Mouse (Mus musculus): ENCODE measurements around the gene Vmn1r173. TPM values are rescaled to one million over a fixed set of nuclear protein-coding genes. Genes with fewer than 3 reads are reported as not detected.
"Not testable (repeated sequence)": the region's sequence is repeated elsewhere in the genome, so short reads cannot be mapped to it uniquely, and the experiment has no call there.

Vmn1r173 gene
- total RNA-seq (2021): not detected
- long read RNA-seq, experiment 1: 0 reads
- long read RNA-seq, experiment 2: 0 reads

DNA sequence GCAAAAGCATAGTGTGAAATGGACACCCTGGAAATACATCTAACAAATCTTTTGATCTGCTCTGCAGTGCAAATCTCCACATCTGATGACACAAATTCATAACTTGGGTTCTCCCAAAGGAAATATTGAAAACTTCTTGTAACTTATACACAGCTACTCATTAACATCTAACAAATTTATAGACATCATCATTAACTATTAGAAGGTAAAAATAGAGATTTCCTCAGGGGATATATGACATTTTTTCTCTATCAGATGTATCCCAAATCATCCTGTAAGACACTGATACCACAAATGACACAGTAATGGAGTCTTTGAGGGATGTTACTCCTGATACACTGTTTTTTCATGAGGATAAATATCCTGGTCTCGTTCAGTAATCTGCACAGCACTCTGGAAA is at the start of gene Vmn1r173:
TSS of gene Vmn1r173 (plus strand) at position 301 of the 400 bp plus-strand sequence.
- intact Hi-C loops (cut with DNase I); DNase-seq: not testable (repeated sequence)

DNA sequence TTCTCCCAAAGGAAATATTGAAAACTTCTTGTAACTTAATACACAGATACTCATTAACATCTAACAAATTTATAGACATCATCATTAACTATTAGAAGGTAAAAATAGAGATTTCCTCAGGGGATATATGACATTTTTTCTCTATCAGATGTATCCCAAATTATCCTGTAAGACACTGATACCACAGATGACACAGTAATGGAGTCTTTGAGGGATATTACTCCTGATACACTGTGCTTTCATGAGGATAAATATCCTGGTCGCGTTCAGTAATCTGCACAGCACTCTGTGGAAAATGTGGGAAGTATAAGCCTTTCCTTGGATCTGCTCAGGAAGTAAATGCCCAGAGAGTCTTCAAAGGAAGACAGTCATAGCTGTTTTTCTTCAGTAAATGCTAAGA is 42.5 kb upstream of the Vmn1r173 start, which contains the start of gene Vmn1r172:
TSS of gene Vmn1r172 (plus strand) at position 301 of the 400 bp plus-strand sequence.
- intact Hi-C loops (cut with DNase I): no loop called here
- no peak for DNase-seq

DNA sequence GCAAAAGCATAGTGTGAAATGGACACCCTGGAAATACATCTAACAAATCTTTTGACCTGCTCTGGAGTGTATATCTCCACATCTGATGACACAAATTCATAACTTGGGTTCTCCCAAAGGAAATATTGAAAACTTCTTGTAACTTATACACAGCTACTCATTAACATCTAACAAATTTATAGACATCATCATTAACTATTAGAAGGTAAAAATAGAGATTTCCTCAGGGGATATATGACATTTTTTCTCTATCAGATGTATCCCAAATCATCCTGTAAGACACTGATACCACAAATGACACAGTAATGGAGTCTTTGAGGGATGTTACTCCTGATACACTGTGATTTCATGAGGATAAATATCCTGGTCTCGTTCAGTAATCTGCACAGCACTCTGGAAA is 51.5 kb downstream of the Vmn1r173 start, which contains the start of gene Vmn1r174:
TSS of gene Vmn1r174 (plus strand) at position 301 of the 400 bp plus-strand sequence.
- DNase-seq; intact Hi-C loops (cut with DNase I): not testable (repeated sequence)

Other genes starting within 250 kb of the Vmn1r173 start
- gene Vmn1r167, start 193.5 kb upstream of the Vmn1r173 start, total RNA-seq (2021): not detected
- not detected for gene Vmn1r168, start 161.0 kb upstream of the Vmn1r173 start, total RNA-seq (2021)
- not detected for gene Vmn1r169, start 125.2 kb upstream of the Vmn1r173 start, total RNA-seq (2021)
- gene Vmn1r170, start 94.5 kb upstream of the Vmn1r173 start, total RNA-seq (2021): not detected
- not detected for gene Vmn1r171, start 70.0 kb upstream of the Vmn1r173 start, total RNA-seq (2021)
- not detected for gene Vmn1r172, start 42.4 kb upstream of the Vmn1r173 start, total RNA-seq (2021)
- not detected for gene Vmn1r174, start 51.6 kb downstream of the Vmn1r173 start, total RNA-seq (2021)
- not detected for gene Vmn1r175, start 109.9 kb downstream of the Vmn1r173 start, total RNA-seq (2021)
- gene Vmn1r176, start 136.7 kb downstream of the Vmn1r173 start, total RNA-seq (2021): not detected
- not detected for gene Vmn1r177, start 165.7 kb downstream of the Vmn1r173 start, total RNA-seq (2021)
- not detected for gene Vmn1r178, start 191.3 kb downstream of the Vmn1r173 start, total RNA-seq (2021)
- gene Vmn1r179, start 226.3 kb downstream of the Vmn1r173 start, total RNA-seq (2021): not detected
- gene Vmn1r180, start 249.9 kb downstream of the Vmn1r173 start, total RNA-seq (2021): not detected